Comparison of ENCODE assay signal across 11 mouse cellular contexts in the genomic region with DNA sequence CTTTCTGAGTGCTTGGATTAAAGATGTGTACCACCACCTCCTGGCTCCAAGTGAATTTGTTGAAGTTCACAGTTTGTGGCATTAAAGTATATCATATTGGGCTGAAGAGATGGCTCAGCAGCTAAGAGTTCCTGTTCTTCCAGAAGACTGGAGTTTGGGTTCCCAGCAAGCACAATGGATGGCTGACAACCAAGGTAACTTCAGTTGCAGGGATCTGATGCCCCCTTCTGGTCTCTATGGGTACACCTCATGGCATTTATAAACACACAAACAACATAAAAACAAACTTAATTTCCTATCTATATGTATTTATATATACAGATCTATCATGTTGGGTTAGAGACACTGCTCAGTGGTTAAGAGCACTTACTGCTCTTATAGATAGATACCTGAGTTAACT. TPM values are rescaled to one million over a fixed set of nuclear protein-coding genes. Genes with fewer than 3 reads are reported as not detected.
DNase-seq lines count a peak whose midpoint lies in the region; ATAC-seq and TF ChIP-seq lines count a peak whose summit lies in the region.
"Had no signal": no experiment of that assay in that cellular context is flagged by ENCODE, and none has a peak within 500 bp of the region (broad histone marks: within the 10 kb centered on the region; RNA-seq: fewer than 3 reads in every experiment).

No protein-coding gene starts in this region.

- peaks cover 16% of the 10 kb centered on the region for H3K4me1 ChIP-seq in embryonic facial prominence, embryonic 13.5 days
- H3K4me1 ChIP-seq in embryonic facial prominence, embryonic 10.5 days, result peaks cover 24% of the 10 kb centered on the region
- peaks cover 12% of the 10 kb centered on the region for H3K4me1 ChIP-seq in midbrain, embryonic 11.5 days (ENCODE audit: control insufficient read depth, insufficient read depth, low read length)
- H3K4me1 ChIP-seq in midbrain, embryonic 15.5 days, result peaks cover 24% of the 10 kb centered on the region

- no peak overlapping the region for H3K27ac ChIP-seq in embryonic facial prominence, embryonic 13.5 days
- no peak overlapping the region for H3K27ac ChIP-seq in embryonic facial prominence, embryonic 10.5 days (replicated peaks)
- H3K27ac ChIP-seq in midbrain, embryonic 11.5 days (ENCODE audit: low read depth, low read length), result no peak overlapping the region
- H3K27ac ChIP-seq in midbrain, embryonic 15.5 days, result no peak overlapping the region
- H3K27ac ChIP-seq: liver, embryonic 13.5 days had no signal

- no peak for DNase-seq in embryonic facial prominence, embryonic 10.5 days (ENCODE audit: low spot score)
- DNase-seq in midbrain, embryonic 11.5 days (ENCODE audit: low spot score, missing footprints), result peak; percentile 82
- DNase-seq in R1 (ENCODE audit: low read depth, low spot score), result peak; percentile 78
- no peak for DNase-seq in ovary, postnatal 14 days (ENCODE audit: low spot score)
- DNase-seq in layer of hippocampus, adult 11-12 months (ENCODE audit: low spot score), result no peak
- DNase-seq: cerebellum, adult 8-10 months; gastrocnemius, postnatal 10 days; liver, embryonic 13.5 days had no signal

- no peak for TF ChIP-seq POLR2A in myocyte (IDR thresholded peaks at IDR 0.05; ENCODE audit: insufficient read length, low read depth)

- H3K36me3 ChIP-seq in embryonic facial prominence, embryonic 13.5 days, result peaks cover 42% of the 10 kb centered on the region
- peaks cover 35% of the 10 kb centered on the region for H3K36me3 ChIP-seq in embryonic facial prominence, embryonic 10.5 days (replicated peaks)
- H3K36me3 ChIP-seq in midbrain, embryonic 11.5 days (ENCODE audit: control insufficient read depth, insufficient read depth, low read length), result no peaks in the 10 kb centered on the region
- H3K36me3 ChIP-seq in midbrain, embryonic 15.5 days (replicated peaks), result peaks cover 6% of the 10 kb centered on the region; the same call in 1 of the 2 replicates
- H3K36me3 ChIP-seq in myocyte (ENCODE audit: control insufficient read depth, insufficient read depth), result peaks cover 11% of the 10 kb centered on the region

- peaks cover 47% of the 10 kb centered on the region for H3K79me2 ChIP-seq in myocyte (ENCODE audit: control insufficient read depth, insufficient read depth)

- H3K4me2 ChIP-seq in embryonic facial prominence, embryonic 13.5 days, result no peak overlapping the region
- no peak overlapping the region for H3K4me2 ChIP-seq in midbrain, embryonic 11.5 days
- no peak overlapping the region; the same call in 1 of the 2 replicates for H3K4me2 ChIP-seq in midbrain, embryonic 15.5 days
- peak overlapping the region; percentile 85 for H3K4me2 ChIP-seq in myocyte (ENCODE audit: low read depth)

- H3K27me3 ChIP-seq in embryonic facial prominence, embryonic 13.5 days, result no peaks in the 10 kb centered on the region
- H3K27me3 ChIP-seq in embryonic facial prominence, embryonic 10.5 days (replicated peaks; ENCODE audit: low read depth, poor library complexity, severe bottlenecking), result no peaks in the 10 kb centered on the region
- no peaks in the 10 kb centered on the region for H3K27me3 ChIP-seq in midbrain, embryonic 11.5 days (ENCODE audit: control insufficient read depth, insufficient read depth, low read length)
- H3K27me3 ChIP-seq in midbrain, embryonic 15.5 days (replicated peaks), result no peaks in the 10 kb centered on the region
- no peaks in the 10 kb centered on the region for H3K27me3 ChIP-seq in myocyte (ENCODE audit: control insufficient read depth, insufficient read depth, insufficient read length)
- H3K27me3 ChIP-seq: liver, embryonic 13.5 days had no signal

- no peak overlapping the region for H3K9ac ChIP-seq in embryonic facial prominence, embryonic 13.5 days
- H3K9ac ChIP-seq in midbrain, embryonic 11.5 days (ENCODE audit: low read length), result no peak overlapping the region
- no peak overlapping the region for H3K9ac ChIP-seq in midbrain, embryonic 15.5 days

- H3K4me3 ChIP-seq in embryonic facial prominence, embryonic 13.5 days, result 0 out of 2 replicates have a peak overlapping the region, but pooled peaks have one; percentile 99
- no peak overlapping the region; the same call in 1 of the 2 replicates for H3K4me3 ChIP-seq in embryonic facial prominence, embryonic 10.5 days
- H3K4me3 ChIP-seq in midbrain, embryonic 11.5 days (ENCODE audit: low read depth, low read length), result no peak overlapping the region
- no peak overlapping the region for H3K4me3 ChIP-seq in midbrain, embryonic 15.5 days
- H3K4me3 ChIP-seq in myocyte, result no peak overlapping the region

- no peak overlapping the region for H3ac ChIP-seq in myocyte (ENCODE audit: control insufficient read depth, insufficient read length)

- no peaks in the 10 kb centered on the region for H3K9me3 ChIP-seq in embryonic facial prominence, embryonic 13.5 days
- no peaks in the 10 kb centered on the region for H3K9me3 ChIP-seq in embryonic facial prominence, embryonic 10.5 days
- H3K9me3 ChIP-seq in midbrain, embryonic 11.5 days (ENCODE audit: control insufficient read depth, low read length), result no peaks in the 10 kb centered on the region
- no peaks in the 10 kb centered on the region for H3K9me3 ChIP-seq in midbrain, embryonic 15.5 days
- H3K9me3 ChIP-seq: liver, embryonic 13.5 days had no signal

- ATAC-seq in embryonic facial prominence, embryonic 13.5 days (ENCODE audit: insufficient number of reproducible peaks, insufficient read depth, low FRiP score, low TSS enrichment, low read depth), result no peak
- no peak for ATAC-seq in midbrain, embryonic 11.5 days (ENCODE audit: low FRiP score)
- no peak for ATAC-seq in midbrain, embryonic 15.5 days (replicated peaks)

TF ChIP-seq in myocyte, 11 proteins besides CTCF, POLR2A, EP300 and RAD21:
- TF ChIP-seq MYOD1 (IDR thresholded peaks at IDR 0.05; ENCODE audit: control insufficient read depth in 1 of 3, insufficient read length in 2 of 3, low read depth in 2 of 3) (no peak), REST (IDR thresholded peaks at IDR 0.05; ENCODE audit: insufficient read depth, insufficient read length) (no peak), MAX (IDR thresholded peaks at IDR 0.05; ENCODE audit: low read depth) (no peak), USF1 (IDR thresholded peaks at IDR 0.05; ENCODE audit: low read depth) (no peak), TCF3 (IDR thresholded peaks at IDR 0.05; ENCODE audit: insufficient read length, low read depth) (no peak), SRF (IDR thresholded peaks at IDR 0.05; ENCODE audit: control insufficient read depth, insufficient read length, low read depth) (no peak), POLR2AphosphoS2 (IDR thresholded peaks at IDR 0.05; ENCODE audit: insufficient read length, low read depth) (no peak), E2F4 (IDR thresholded peaks at IDR 0.05; ENCODE audit: insufficient read depth) (no peak), TCF12 (IDR thresholded peaks at IDR 0.05; ENCODE audit: insufficient read depth, poor library complexity, severe bottlenecking) (no peak), CEBPB (IDR thresholded peaks at IDR 0.05; ENCODE audit: insufficient read depth, poor library complexity, severe bottlenecking) (no peak), MYOG (IDR thresholded peaks at IDR 0.05; ENCODE audit: control insufficient read depth in 1 of 3, insufficient read depth in 1 of 3, insufficient read length in 2 of 3, low read depth in 2 of 3) (no peak)

RNA-seq across cellular contexts. Expression of a gene that starts 1.4 kb away (rescaled TPM):
- 39.8 and 42.8 TPM in 2 replicates for polyA plus RNA-seq in embryonic facial prominence, embryonic 13.5 days (2015; fragmentation: Nextera tagmentation; extraction: Ambion mirVana)
- 28.7 and 32.4 TPM in 2 replicates for polyA plus RNA-seq in embryonic facial prominence, embryonic 10.5 days (2016; fragmentation: Nextera tagmentation; extraction: Ambion mirVana)
- 26.5 and 27.8 TPM in 2 replicates for polyA plus RNA-seq in midbrain, embryonic 11.5 days (2014; fragmentation: Nextera tagmentation; extraction: Ambion mirVana)
- 39.6 and 41.0 TPM in 2 replicates for polyA plus RNA-seq in midbrain, embryonic 15.5 days (2015; fragmentation: Nextera tagmentation; extraction: Ambion mirVana)
- polyA plus RNA-seq in myocyte (2012; fragmentation: generic; extraction: Trizol), result 35.2 TPM

RNA-seq across cellular contexts. Expression of a gene that starts 9.0 kb away (rescaled TPM):
- 29.4 and 33.0 TPM in 2 replicates for polyA plus RNA-seq in embryonic facial prominence, embryonic 13.5 days (2015; fragmentation: Nextera tagmentation; extraction: Ambion mirVana)
- polyA plus RNA-seq in embryonic facial prominence, embryonic 10.5 days (2016; fragmentation: Nextera tagmentation; extraction: Ambion mirVana), result 15.7 and 17.0 TPM in 2 replicates
- 10.8 and 11.5 TPM in 2 replicates for polyA plus RNA-seq in midbrain, embryonic 11.5 days (2014; fragmentation: Nextera tagmentation; extraction: Ambion mirVana)
- polyA plus RNA-seq in midbrain, embryonic 15.5 days (2015; fragmentation: Nextera tagmentation; extraction: Ambion mirVana), result 29.6 and 29.7 TPM in 2 replicates
- polyA plus RNA-seq in myocyte (2012; fragmentation: generic; extraction: Trizol), result 10.6 TPM

Comparison
In these comparisons a context has a peak if more than half of its experiments do, and no peak if none do; other contexts are left out.
1. DNase-seq: peak in midbrain, embryonic 11.5 days (single experiment) and R1 (single experiment); none in embryonic facial prominence, embryonic 10.5 days (single experiment), ovary, postnatal 14 days (single experiment) and layer of hippocampus, adult 11-12 months (single experiment).